Mouse (Mus musculus): ENCODE results near the gene Olfr847.

The Olfr847 gene

DNA sequence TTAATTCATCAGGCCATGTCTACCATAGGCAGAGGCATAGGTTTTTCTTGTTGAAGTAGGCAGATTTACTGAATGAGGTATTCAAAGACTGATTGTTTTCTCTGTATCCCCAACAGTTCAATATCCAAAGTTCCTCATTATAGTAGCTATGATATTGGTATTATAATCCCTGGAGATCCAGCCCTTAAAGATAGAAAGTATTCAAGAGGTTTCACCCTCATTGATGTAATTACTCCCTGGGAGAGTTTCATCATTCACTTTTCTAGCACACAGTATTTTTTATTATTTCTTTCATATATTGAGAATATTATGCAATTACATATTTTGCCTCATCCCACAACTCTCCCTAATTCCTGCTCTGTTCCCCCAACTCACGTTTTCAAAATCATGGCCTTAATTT is at the start of gene Olfr847:
Olfr847 (minus strand) TSS at position 101 of the 400 bp plus-strand sequence.
- in situ Hi-C loops (cut with MboI, MseI) = no loop called here

DNA sequence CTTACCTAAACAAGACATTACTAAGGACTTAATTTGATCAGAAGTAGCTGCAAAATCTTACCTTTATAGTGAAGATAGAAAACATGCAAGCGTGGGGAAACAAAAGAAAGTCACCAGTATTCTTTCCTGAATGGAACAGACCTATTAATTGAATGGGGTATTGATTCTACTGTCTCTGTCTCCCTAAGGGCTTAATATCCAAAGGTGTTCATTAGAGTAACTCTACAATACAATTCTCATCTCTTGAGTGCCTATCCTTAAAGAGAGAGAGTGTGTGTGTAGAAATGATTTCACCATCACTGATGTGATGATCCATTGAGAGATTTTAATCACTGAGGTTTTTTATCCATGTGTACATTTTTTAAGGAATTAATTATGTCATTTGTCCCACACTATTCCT is 14.6 kb downstream of the Olfr847 start, which contains the start of gene Olfr846:
Olfr846 (minus strand) TSS at position 101 of the 400 bp plus-strand sequence.
- in situ Hi-C loops (cut with MboI, MseI) = no loop called here

DNA sequence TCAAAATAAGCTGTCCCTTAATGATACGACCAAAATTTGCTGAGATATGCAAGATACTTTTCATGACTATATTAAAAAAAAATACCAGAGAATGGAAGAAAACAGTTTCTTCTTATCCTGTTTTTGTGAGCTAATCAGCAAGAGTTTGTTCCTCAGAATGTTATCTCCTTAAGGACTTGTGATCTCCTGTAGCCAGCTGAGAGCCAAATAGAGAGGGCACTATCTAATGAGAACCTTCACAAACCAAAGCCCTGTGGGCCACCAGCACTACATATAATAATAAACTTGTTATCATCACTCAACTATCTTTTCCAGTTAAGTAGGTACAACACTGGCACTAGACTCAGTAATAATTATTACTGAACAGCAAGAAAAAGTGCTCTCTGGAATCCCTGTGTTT is 42.3 kb downstream of the Olfr847 start, which contains the start of gene Olfr845:
Olfr845 (plus strand) TSS at position 301 of the 400 bp plus-strand sequence.
- in situ Hi-C loops (cut with MboI, MseI) = no loop called here

All from regulatory T cell (primary cell).